Mouse (Mus musculus): Measurements from ENCODE around the gene Kcnd3. TPM values are rescaled to one million over a fixed set of nuclear protein-coding genes. Genes with fewer than 3 reads are reported as not detected.
"Not testable (repeated sequence)": the region's sequence is repeated elsewhere in the genome, so short reads cannot be mapped to it uniquely, and the experiment has no call there.

The Kcnd3 gene
- polyA plus RNA-seq, 1 experiment from 2014 or later, result 0.65 TPM

DNA sequence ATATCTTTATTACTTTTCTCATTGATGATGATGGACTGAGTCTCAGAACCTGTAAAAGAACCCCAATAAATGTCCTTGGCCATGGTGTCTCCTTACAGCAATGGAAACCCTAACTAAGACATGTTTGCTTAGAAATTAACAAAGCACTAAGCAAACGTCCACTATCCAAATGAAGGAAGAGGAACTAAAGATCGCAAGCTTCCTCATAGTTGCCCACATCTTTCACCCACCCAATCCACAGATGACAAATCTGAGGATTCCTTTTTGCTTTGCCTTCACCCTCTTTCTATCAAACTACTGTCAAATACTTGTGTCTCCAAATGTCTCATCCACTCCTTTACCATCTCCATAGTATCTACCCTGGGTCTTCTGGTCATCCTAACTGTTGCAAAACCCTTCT, 236.4 kb downstream of the Kcnd3 start:
- Histone ChIP-seq H3K4me2 (replicated peaks) (no peak overlapping the region), H3K9ac (no peak overlapping the region), H3K4me3 (replicated peaks) (no peak overlapping the region), H3K36me3 (peaks cover 8% of the 10 kb centered on the region; the same call in 1 of the 2 replicates), H3K9me3 (replicated peaks) (no peaks in the 10 kb centered on the region), H3K27ac (replicated peaks) (no peak overlapping the region), H3K4me1 (peaks cover 8% of the 10 kb centered on the region), H3K27me3 (no peaks in the 10 kb centered on the region)
- no peak for ATAC-seq (ENCODE audit: insufficient number of reproducible peaks, low FRiP score, low TSS enrichment, low read depth)
- WGBS, result 96% methylated on average over 2 of the region's 2 CpGs

GRCm38 (mm10) chr3:105693327-105694080, 241.4 kb downstream of the Kcnd3 start:
- H3K4me2 ChIP-seq (replicated peaks), result no peak overlapping the region
- no peaks in the 10 kb centered on the region for H3K9me3 ChIP-seq (replicated peaks)
- peaks cover 11% of the 10 kb centered on the region; the same call in 1 of the 2 replicates for H3K4me1 ChIP-seq
- no peaks in the 10 kb centered on the region for H3K27me3 ChIP-seq
- no peak for ATAC-seq (ENCODE audit: insufficient number of reproducible peaks, low FRiP score, low TSS enrichment, low read depth)
- no peak overlapping the region for H3K27ac ChIP-seq (replicated peaks)
- no peak overlapping the region for H3K9ac ChIP-seq
- H3K36me3 ChIP-seq, result no peaks in the 10 kb centered on the region
- WGBS, result 67% methylated on average over 14 of the region's 14 CpGs
- H3K4me3 ChIP-seq (replicated peaks), result no peak overlapping the region

DNA sequence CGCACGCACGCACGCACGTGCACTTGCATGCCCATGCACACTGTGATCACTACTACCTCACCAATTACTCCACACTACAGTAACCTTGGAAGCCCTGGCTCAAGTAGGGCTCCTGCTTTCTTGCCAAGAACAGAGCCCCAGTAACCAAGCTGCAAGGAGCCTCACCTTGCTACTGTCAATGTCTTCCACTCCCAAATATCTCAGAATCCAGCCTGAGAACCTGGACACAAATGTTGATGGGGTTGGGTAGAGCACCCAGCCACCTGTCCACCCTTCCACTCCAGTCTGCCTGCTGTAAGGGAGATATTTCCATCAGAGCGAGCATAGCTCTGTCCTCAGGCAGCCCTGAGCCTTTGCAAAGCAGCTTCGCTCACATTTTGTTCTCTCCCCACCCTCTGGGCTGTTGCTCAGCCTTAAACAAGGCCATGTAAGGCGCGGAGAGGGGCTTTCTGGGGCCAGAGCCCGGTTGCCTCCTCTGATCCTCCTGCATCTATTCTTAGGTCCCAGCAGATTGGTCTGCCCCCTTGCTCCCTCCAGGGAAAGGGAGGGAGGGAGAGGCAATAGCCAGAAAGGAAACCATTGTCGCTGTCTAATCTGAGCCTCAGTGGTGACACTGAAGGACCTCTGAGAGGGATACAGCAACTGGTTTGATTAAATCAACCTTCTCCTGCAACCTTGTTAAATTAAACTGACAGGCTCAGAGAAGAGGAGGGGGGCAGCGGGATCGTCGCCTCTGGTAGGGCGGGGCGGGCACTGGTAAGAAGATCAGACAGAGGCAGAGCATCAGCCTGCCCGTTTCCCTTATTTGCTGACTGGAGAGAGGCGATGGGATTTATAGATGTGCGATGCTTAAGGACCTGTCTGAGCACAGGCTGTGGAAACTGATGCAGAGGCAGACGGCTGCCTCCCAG, 243.6 kb downstream of the Kcnd3 start:
- 21% methylated on average over 20 of the region's 20 CpGs for WGBS
- Histone ChIP-seq H3K9me3 (replicated peaks) (no peaks in the 10 kb centered on the region), H3K27ac (replicated peaks) (no peak overlapping the region), H3K36me3 (no peaks in the 10 kb centered on the region), H3K4me2 (replicated peaks) (peak overlapping the region; percentile 34), H3K4me1 (peaks cover 11% of the 10 kb centered on the region; the same call in 1 of the 2 replicates), H3K4me3 (replicated peaks) (peak overlapping the region; percentile 10; the same call in 1 of the 2 replicates), H3K9ac (no peak overlapping the region), H3K27me3 (no peaks in the 10 kb centered on the region)
- no peak; the same call in 1 of the 2 replicates for ATAC-seq (ENCODE audit: insufficient number of reproducible peaks, low FRiP score, low TSS enrichment, low read depth)

GRCm38 (mm10) chr3:105696387-105697147, 244.4 kb downstream of the Kcnd3 start:
- H3K4me2 ChIP-seq (replicated peaks), result peak overlapping the region; percentile 34; the same call in 1 of the 2 replicates
- H3K9me3 ChIP-seq (replicated peaks), result no peaks in the 10 kb centered on the region
- no peak for ATAC-seq (ENCODE audit: insufficient number of reproducible peaks, low FRiP score, low TSS enrichment, low read depth)
- WGBS, result 70% methylated on average over 17 of the region's 17 CpGs
- no peak overlapping the region for H3K9ac ChIP-seq
- H3K36me3 ChIP-seq, result no peaks in the 10 kb centered on the region
- no peak overlapping the region for H3K4me3 ChIP-seq (replicated peaks)
- H3K27ac ChIP-seq (replicated peaks), result no peak overlapping the region
- peaks cover 11% of the 10 kb centered on the region; the same call in 1 of the 2 replicates for H3K4me1 ChIP-seq
- H3K27me3 ChIP-seq, result no peaks in the 10 kb centered on the region

DNA sequence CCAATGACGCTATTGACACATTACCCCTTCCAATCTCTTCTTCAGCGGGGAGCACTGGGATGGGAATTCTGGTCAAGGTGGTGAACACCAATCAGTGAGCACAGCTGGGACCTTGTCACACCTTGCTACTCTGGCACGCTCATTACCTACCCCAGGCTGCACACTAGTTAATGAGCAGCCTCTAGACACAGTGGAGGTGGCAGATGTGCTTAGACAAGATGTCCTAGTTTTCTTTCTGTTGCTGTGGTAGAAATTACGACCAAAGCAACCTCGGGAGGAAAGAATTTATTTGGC, 245.0 kb downstream of the Kcnd3 start:
- no peak for ATAC-seq (ENCODE audit: insufficient number of reproducible peaks, low FRiP score, low TSS enrichment, low read depth)
- Histone ChIP-seq H3K36me3 (no peaks in the 10 kb centered on the region), H3K4me1 (peaks cover 11% of the 10 kb centered on the region; the same call in 1 of the 2 replicates), H3K27me3 (no peaks in the 10 kb centered on the region), H3K9me3 (replicated peaks) (no peaks in the 10 kb centered on the region), H3K4me3 (replicated peaks) (no peak overlapping the region), H3K27ac (replicated peaks) (no peak overlapping the region), H3K4me2 (replicated peaks) (no peak overlapping the region), H3K9ac (no peak overlapping the region)
- WGBS, result 75% methylated on average over 5 of the region's 5 CpGs

- Histone ChIP-seq H3K4me1 (peaks cover 11% of the 10 kb centered on the region; the same call in 1 of the 2 replicates), H3K4me2 (replicated peaks) (no peak overlapping the region), H3K27me3 (no peaks in the 10 kb centered on the region), H3K9ac (no peak overlapping the region), H3K27ac (replicated peaks) (no peak overlapping the region), H3K4me3 (replicated peaks) (no peak overlapping the region), H3K9me3 (replicated peaks) (no peaks in the 10 kb centered on the region), H3K36me3 (no peaks in the 10 kb centered on the region)
- no peak for ATAC-seq (ENCODE audit: insufficient number of reproducible peaks, low FRiP score, low TSS enrichment, low read depth)
- WGBS, result 81% methylated on average over 1 of the region's 1 CpGs
Observed at GRCm38 (mm10) chr3:105698311-105698710, 246.2 kb downstream of the Kcnd3 start.

DNA sequence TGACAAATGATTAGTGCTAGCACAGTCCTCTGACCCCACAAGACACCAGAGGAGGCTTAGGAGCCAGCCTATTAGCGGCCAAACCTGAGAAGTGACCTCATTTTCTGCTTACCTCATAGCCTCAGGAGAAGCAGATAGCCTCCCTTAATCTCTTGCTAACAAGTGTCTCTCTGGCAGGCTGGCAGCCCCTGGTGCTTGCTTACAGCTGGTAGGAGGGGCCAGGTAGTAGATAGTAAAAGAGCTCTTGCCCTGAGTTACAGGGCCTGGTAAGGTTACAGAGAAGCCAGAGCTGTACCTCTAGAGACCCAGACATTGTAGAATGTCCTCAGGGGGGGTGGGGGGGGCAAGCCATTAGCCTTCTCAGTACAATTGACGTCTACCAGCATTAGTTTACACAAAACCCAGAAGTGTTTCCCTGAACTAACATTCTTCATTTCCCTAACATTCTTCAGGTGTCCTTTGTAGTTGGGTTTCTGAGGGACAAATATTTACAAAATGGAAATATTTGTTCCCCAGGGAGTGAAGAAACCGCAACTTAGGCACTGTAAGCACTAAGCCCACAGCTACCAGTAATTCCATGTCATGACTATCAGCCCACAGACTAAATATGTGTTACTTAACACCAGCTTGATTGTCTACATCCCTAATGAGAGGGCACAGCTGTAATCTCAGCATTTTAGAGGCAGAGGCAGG, 247.3 kb downstream of the Kcnd3 start:
- no peaks in the 10 kb centered on the region for H3K27me3 ChIP-seq

GRCm38 (mm10) chr3:105700786-105701185, 248.7 kb downstream of the Kcnd3 start:
- not testable (repeated sequence) for H3K9me3 ChIP-seq (replicated peaks); H3K4me2 ChIP-seq (replicated peaks); H3K9ac ChIP-seq; H3K27me3 ChIP-seq; H3K4me3 ChIP-seq (replicated peaks); H3K36me3 ChIP-seq; H3K27ac ChIP-seq (replicated peaks); ATAC-seq (ENCODE audit: insufficient number of reproducible peaks, low FRiP score, low TSS enrichment, low read depth)
- peaks cover 26% of the 10 kb centered on the region for H3K4me1 ChIP-seq
- WGBS, result 25% methylated on average over 1 of the region's 1 CpGs

More for the DNA sequence above, 247.3 kb downstream of the Kcnd3 start:
- no peak for ATAC-seq (ENCODE audit: insufficient number of reproducible peaks, low FRiP score, low TSS enrichment, low read depth)
- no peaks in the 10 kb centered on the region for H3K36me3 ChIP-seq
- no peak overlapping the region for H3K27ac ChIP-seq (replicated peaks)
- H3K4me2 ChIP-seq (replicated peaks), result no peak overlapping the region
- peaks cover 17% of the 10 kb centered on the region; the same call in 1 of the 2 replicates for H3K4me1 ChIP-seq
- H3K9ac ChIP-seq, result no peak overlapping the region
- WGBS, result 45% methylated on average over 3 of the region's 3 CpGs
- no peak overlapping the region for H3K4me3 ChIP-seq (replicated peaks)
- no peaks in the 10 kb centered on the region for H3K9me3 ChIP-seq (replicated peaks)

DNA sequence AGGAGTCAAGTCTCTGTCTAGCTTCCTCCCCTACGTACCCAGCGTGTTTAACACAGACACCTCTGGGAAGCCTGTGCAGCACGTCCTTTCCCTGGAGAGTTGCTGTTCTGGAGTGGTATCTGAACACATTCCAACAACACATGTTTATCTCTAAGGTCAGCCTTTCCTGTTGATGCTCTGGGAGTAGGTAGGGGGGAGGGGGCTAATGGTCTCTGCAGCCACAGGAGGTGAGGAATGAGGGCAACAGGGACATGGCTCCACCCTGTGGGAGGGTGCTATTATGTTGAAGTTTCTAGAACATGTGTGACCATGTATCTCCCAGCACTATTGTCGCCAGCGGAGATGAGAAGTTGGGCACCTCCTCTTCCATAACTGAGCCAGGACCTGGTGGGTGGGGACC, 249.3 kb downstream of the Kcnd3 start:
- Histone ChIP-seq H3K27me3 (peaks cover 6% of the 10 kb centered on the region), H3K9ac (no peak overlapping the region), H3K9me3 (replicated peaks) (no peaks in the 10 kb centered on the region), H3K4me2 (replicated peaks) (no peak overlapping the region), H3K4me3 (replicated peaks) (no peak overlapping the region), H3K36me3 (no peaks in the 10 kb centered on the region), H3K27ac (replicated peaks) (no peak overlapping the region), H3K4me1 (peaks cover 25% of the 10 kb centered on the region)
- no peak for ATAC-seq (ENCODE audit: insufficient number of reproducible peaks, low FRiP score, low TSS enrichment, low read depth)
- 42% methylated on average over 5 of the region's 5 CpGs for WGBS

GRCm38 (mm10) chr3:105703571-105703970, 251.4 kb downstream of the Kcnd3 start:
- Histone ChIP-seq H3K4me1 (peaks cover 25% of the 10 kb centered on the region), H3K27me3 (peaks cover 13% of the 10 kb centered on the region), H3K36me3 (no peaks in the 10 kb centered on the region), H3K9me3 (replicated peaks) (no peaks in the 10 kb centered on the region), H3K4me3 (replicated peaks) (no peak overlapping the region), H3K9ac (no peak overlapping the region), H3K27ac (replicated peaks) (no peak overlapping the region), H3K4me2 (replicated peaks) (peak overlapping the region; percentile 96)
- no peak for ATAC-seq (ENCODE audit: insufficient number of reproducible peaks, low FRiP score, low TSS enrichment, low read depth)
- WGBS, result 47% methylated on average over 6 of the region's 6 CpGs
